ENCODE assay signal across 8 mouse cellular contexts in the genomic region with DNA sequence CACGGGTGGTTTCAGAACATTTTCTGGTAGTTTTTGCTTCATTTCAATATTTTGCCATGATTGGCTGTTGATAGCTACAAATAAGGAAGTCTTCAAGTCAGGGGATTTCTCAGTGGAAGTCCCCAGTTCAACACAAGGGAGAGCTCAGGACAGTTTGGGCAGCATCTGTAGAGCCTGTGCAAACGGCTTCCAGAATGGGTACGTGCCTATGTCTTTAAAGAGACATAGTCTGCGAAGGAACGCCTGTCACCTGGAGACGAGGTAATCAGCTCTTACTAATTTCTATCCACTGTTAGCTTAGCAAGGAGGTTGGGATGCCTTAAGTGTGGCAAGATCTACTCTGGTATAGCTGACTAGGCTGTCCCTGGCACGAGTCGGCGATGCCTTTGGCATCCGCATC. TPM values are rescaled to one million over a fixed set of nuclear protein-coding genes. Genes with fewer than 3 reads are reported as not detected.
DNase-seq lines count a peak whose midpoint lies in the region; ATAC-seq and TF ChIP-seq lines count a peak whose summit lies in the region.

TSS of gene Tank (plus strand) at position 153 of the 400 bp plus-strand sequence.

- H3K4me1 ChIP-seq in kidney, postnatal 0 days (replicated peaks; ENCODE audit: insufficient read depth, low read length), result no peaks in the 10 kb centered on the region
- H3K4me1 ChIP-seq in intestine, embryonic 16.5 days (ENCODE audit: control insufficient read depth, insufficient read depth, low read length), result no peaks in the 10 kb centered on the region
- no peaks in the 10 kb centered on the region for H3K4me1 ChIP-seq in midbrain, embryonic 11.5 days (ENCODE audit: control insufficient read depth, insufficient read depth, low read length)

- no peak for ATAC-seq in kidney, postnatal 0 days (replicated peaks; ENCODE audit: low FRiP score, low read depth)
- no peak for ATAC-seq in intestine, embryonic 16.5 days
- no peak for ATAC-seq in midbrain, embryonic 11.5 days (ENCODE audit: low FRiP score)

- H3K36me3 ChIP-seq in kidney, postnatal 0 days (ENCODE audit: insufficient read depth, low read length), result no peaks in the 10 kb centered on the region
- no peaks in the 10 kb centered on the region for H3K36me3 ChIP-seq in intestine, embryonic 16.5 days (ENCODE audit: control insufficient read depth, insufficient read depth, low read length)
- H3K36me3 ChIP-seq in midbrain, embryonic 11.5 days (ENCODE audit: control insufficient read depth, insufficient read depth, low read length), result no peaks in the 10 kb centered on the region

- H3K4me3 ChIP-seq in kidney, postnatal 0 days (replicated peaks; ENCODE audit: low read depth, low read length), result no peak within 1 kb of the TSS
- no peak within 1 kb of the TSS for H3K4me3 ChIP-seq in intestine, embryonic 16.5 days (ENCODE audit: low read length)
- H3K4me3 ChIP-seq in midbrain, embryonic 11.5 days (ENCODE audit: low read depth, low read length), result no peak within 1 kb of the TSS

- DNase-seq in kidney, postnatal 0 days (ENCODE audit: low spot score), result no peak
- no peak for DNase-seq in kidney, postnatal 25 days
- no peak for DNase-seq in brain, embryonic 14.5 days (ENCODE audit: low read depth)
- peak; percentile 93 for DNase-seq in heart, adult 11 months
- no peak for DNase-seq in midbrain, embryonic 11.5 days (ENCODE audit: low spot score, missing footprints)
- DNase-seq in retina, postnatal 1 day, result no peak
- no peak for DNase-seq in urinary bladder, postnatal 25 days (ENCODE audit: low spot score)

- TF ChIP-seq POLR2A in brain, embryonic 14.5 days (IDR thresholded peaks at IDR 0.05; ENCODE audit: borderline replicate concordance, extremely low read depth, insufficient read depth, insufficient read length, poor library complexity, severe bottlenecking), result no peak

- H3K4me2 ChIP-seq in kidney, postnatal 0 days (ENCODE audit: low read length), result peak within 1 kb of the TSS; percentile 5; the same call in 1 of the 2 replicates
- H3K4me2 ChIP-seq in intestine, embryonic 16.5 days (ENCODE audit: low read depth, low read length), result no peak within 1 kb of the TSS
- H3K4me2 ChIP-seq in midbrain, embryonic 11.5 days, result no peak within 1 kb of the TSS

- TF ChIP-seq CTCF in kidney, postnatal 0 days (IDR thresholded peaks at IDR 0.05; ENCODE audit: low read depth), result no peak
- TF ChIP-seq CTCF in brain, embryonic 14.5 days (IDR thresholded peaks at IDR 0.05; ENCODE audit: borderline replicate concordance, extremely low read depth, insufficient read depth, insufficient read length), result no peak

- H3K27me3 ChIP-seq in kidney, postnatal 0 days (ENCODE audit: insufficient read depth, low read length), result no peaks in the 10 kb centered on the region
- H3K27me3 ChIP-seq in intestine, embryonic 16.5 days (replicated peaks; ENCODE audit: control insufficient read depth, insufficient read depth, low read length), result no peaks in the 10 kb centered on the region
- no peaks in the 10 kb centered on the region for H3K27me3 ChIP-seq in midbrain, embryonic 11.5 days (ENCODE audit: control insufficient read depth, insufficient read depth, low read length)

- no peak within 1 kb of the TSS for H3K9ac ChIP-seq in kidney, postnatal 0 days (ENCODE audit: low read depth, low read length)
- no peak within 1 kb of the TSS for H3K9ac ChIP-seq in intestine, embryonic 16.5 days (ENCODE audit: low read depth, low read length)
- no peak within 1 kb of the TSS for H3K9ac ChIP-seq in midbrain, embryonic 11.5 days (ENCODE audit: low read length)

- no peaks in the 10 kb centered on the region for H3K9me3 ChIP-seq in kidney, postnatal 0 days (replicated peaks; ENCODE audit: low read length)
- no peaks in the 10 kb centered on the region for H3K9me3 ChIP-seq in intestine, embryonic 16.5 days (ENCODE audit: control insufficient read depth, low read length)
- no peaks in the 10 kb centered on the region for H3K9me3 ChIP-seq in midbrain, embryonic 11.5 days (ENCODE audit: control insufficient read depth, low read length)

- H3K27ac ChIP-seq in kidney, postnatal 0 days, result no peak within 1 kb of the TSS
- H3K27ac ChIP-seq in intestine, embryonic 16.5 days (ENCODE audit: low read length), result no peak within 1 kb of the TSS
- H3K27ac ChIP-seq in midbrain, embryonic 11.5 days (ENCODE audit: low read depth, low read length), result no peak within 1 kb of the TSS

- WGBS in kidney, postnatal 0 days, result 85% methylated on average over 10 of the region's 10 CpGs
- WGBS in intestine, embryonic 16.5 days, result 83% methylated on average over 10 of the region's 10 CpGs
- 88% methylated on average over 10 of the region's 10 CpGs for WGBS in midbrain, embryonic 11.5 days

RNA-seq across cellular contexts. Expression of gene Tank, which starts in this region (rescaled TPM):
- 21.9 and 24.7 TPM in 2 replicates for polyA plus RNA-seq in kidney, postnatal 0 days (2015; fragmentation: Nextera tagmentation; extraction: Ambion mirVana)
- polyA plus RNA-seq in brain, embryonic 14.5 days (2012; rRNA removed), result 20.5 and 22.0 TPM in 2 replicates
- polyA plus RNA-seq in intestine, embryonic 16.5 days (2015; fragmentation: Nextera tagmentation; extraction: Ambion mirVana), result 23.9 and 24.5 TPM in 2 replicates
- 38.1 and 39.4 TPM in 2 replicates for polyA plus RNA-seq in midbrain, embryonic 11.5 days (2014; fragmentation: Nextera tagmentation; extraction: Ambion mirVana)
